Mouse (Mus musculus): Measurements from ENCODE around the gene Nsf.

DNA sequence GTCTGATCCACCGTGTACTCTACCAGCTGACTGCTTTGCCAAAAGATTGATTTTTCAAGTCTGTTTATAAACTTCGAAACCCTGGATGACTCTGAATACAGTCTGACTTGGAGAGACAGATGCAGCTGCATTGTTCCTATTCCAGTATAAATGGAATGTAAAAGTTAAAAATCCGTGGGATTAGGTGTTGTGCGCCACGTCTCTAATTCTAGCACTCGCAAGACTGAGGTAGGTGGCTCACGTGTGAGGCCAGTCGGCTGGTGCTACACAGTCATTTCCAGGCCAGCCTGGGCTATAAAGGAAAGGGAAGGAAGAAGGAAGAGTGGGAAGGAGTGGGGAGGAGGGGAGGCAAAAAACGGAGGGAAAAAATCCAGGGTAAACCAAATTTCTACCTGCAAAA lies 48.4 kb downstream of the Nsf start:
- TF ChIP-seq CTCF (conservative IDR thresholded peaks at IDR 0.05; ENCODE audit: low read length) (no peak), NANOG (IDR thresholded peaks at IDR 0.05; ENCODE audit: borderline replicate concordance, low read length) (no peak)

Measured in E14TG2a.4 (cell line).